Mouse (Mus musculus) c-Kit-positive CD71-negative TER-119-negative erythroid progenitor cells, embryonic 14.5 days (primary cell): Measurements from ENCODE around the gene Herc4.
"Not testable (repeated sequence)": the region's sequence is repeated elsewhere in the genome, so short reads cannot be mapped to it uniquely, and the experiment has no call there.

Source experiments
- DNase-seq: peaks from one replicate; pipeline ENCODE4 v3.0.0-alpha.2; 2013; ENCODE audit warnings: low read depth

The Herc4 gene

GRCm38 (mm10) chr10:63248421-63248820 is 4.8 kb downstream of the Herc4 start:
- no peak for DNase-seq

- no peak for DNase-seq
Observed at GRCm38 (mm10) chr10:63258696-63259095, 15.1 kb downstream of the Herc4 start.

DNA sequence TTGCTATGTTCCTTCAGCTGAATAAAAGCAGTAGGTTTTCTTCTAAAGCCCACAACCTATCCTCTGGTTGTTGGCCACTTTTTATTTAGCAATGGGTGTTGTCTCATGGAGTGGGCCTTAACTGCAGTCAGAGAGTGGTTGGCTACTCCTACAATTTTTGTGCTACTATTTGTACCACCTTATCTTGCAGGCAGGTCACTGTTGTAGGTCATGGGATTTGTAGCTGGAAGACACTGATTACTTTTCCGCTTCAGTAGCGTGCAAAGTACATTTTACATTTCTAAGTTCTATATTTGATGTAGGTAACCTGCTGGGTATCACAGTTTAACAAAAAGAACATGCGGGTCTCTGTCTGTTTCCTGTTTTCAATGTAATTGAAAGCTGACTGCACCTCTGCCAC is 15.7 kb downstream of the Herc4 start:
- DNase-seq: no peak

DNA sequence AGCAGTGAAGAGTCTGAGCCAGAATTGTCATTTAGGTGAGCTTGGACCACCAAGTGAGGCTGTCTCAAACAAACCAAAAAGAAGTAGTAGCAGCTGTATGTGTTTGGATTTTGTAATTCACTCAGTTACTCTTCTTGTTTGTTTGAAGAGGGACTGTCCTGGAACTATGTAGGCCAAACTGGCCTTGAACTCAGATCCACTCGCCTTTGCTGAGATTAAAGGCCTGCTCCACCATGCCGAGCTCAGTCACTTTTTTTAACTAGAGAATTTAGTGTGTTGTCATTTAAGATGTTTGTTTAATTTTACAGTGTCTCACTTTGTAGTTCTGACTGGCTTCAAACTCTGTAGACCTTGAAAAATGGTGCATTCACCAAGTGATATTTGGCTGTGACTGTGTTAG is 24.3 kb downstream of the Herc4 start:
- DNase-seq: no peak

DNA sequence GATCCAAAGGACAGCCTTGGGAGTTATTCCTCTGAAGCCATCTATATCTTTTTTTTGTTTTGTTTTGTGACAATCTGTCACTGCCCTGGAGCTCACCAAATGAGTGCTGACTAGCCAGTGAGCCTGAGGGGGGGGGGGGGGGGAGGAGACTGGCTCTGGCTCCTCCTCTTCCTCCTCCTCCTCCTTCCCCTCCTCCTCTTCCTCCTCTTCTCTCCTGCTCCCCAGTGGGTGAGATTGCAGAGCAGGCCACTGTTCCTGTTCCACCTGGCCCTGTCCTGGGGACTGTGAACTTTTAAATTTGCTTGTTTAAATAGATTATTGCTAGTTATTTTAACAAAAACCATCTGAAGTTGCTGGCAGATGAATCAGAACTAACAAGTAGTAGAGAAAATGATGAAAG is 28.8 kb downstream of the Herc4 start:
- DNase-seq: no peak

DNA sequence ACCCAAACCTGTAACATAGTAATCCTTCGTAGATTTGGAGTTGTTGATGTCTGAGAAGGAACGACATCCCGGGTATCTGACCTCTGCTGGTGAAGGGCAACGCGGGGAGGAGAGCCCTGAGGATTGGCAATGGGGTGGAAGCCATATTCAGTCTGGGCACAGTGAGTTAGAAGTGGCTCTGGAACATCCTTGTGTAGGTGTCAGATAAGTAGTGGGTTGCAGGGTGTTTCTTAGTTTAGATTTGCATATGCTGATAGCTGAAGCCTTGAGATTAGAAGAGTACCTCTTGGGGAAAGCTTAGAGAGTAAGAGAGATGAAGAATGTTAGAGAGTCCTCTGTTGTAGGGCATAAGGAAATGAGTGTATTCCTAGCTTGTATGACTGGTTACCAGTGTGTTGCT is 29.3 kb downstream of the Herc4 start:
- DNase-seq: no peak

DNA sequence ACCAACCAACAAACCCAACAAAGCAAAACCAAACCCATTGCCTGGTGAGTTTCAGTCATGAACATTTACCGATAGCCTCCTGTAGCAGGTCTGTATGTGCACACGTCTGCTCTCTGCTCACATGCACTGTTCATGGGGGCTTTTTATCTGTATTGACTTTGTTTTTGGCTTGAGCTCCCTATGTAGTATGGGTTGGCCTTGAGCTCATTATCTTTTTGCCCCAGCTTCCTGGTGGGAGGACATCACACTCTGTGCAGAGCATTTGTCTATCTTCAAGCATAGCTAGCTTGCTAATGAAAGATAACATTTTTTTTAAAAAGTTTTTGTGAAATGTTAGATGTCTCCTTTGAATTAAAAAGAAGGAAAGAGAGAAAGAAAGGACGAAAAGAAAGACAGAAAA is 33.4 kb downstream of the Herc4 start:
- DNase-seq: peak; percentile 23

GRCm38 (mm10) chr10:63279851-63280250 is 36.2 kb downstream of the Herc4 start:
- DNase-seq: no peak

DNA sequence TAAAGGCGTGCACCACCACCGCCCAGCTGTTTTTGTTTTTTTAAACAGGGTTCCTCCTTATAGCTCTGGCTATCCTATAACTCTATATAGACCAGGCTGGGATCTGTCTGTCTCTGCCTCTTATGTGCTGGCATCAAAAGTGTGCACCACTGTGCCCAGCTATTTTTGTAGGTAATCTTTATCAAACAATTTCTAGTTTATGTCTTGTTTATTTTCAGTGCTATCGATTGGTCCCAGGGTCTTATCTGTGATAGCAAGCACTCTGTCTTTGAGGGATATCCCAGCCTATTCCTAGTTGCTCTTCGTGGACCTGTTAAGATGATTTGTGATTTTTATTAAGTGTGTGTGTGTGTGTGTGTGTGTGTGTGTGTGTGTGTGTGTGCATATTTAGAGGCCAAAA is 38.8 kb downstream of the Herc4 start:
- DNase-seq: no peak

- no peak for DNase-seq
Observed at GRCm38 (mm10) chr10:63282846-63283245, 39.2 kb downstream of the Herc4 start.

- DNase-seq: no peak
Observed at GRCm38 (mm10) chr10:63302356-63302755, 58.7 kb downstream of the Herc4 start.

- peak; percentile 81 for DNase-seq
Observed at GRCm38 (mm10) chr10:63308582-63309366, 65.2 kb downstream of the Herc4 start.

DNA sequence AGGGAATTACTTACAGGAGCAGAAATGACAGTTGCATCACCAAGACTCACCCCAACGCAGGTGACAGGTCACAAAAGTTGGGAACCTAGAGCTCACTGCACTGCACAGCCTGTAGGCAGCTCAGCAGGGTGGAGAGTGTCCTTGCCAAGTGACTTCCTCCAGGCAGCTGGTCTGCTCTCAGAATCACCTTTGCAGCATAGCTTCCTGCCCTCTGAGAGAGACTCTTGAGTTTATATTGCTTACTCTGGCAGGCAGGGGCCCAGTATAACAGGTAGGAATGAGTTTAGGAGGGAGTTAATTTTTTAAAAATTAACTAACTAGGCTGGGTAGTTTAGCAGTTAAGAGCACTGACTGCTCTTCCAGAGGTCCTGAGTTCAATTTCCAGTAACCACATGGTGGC is 70.1 kb downstream of the Herc4 start:
- no peak for DNase-seq

DNA sequence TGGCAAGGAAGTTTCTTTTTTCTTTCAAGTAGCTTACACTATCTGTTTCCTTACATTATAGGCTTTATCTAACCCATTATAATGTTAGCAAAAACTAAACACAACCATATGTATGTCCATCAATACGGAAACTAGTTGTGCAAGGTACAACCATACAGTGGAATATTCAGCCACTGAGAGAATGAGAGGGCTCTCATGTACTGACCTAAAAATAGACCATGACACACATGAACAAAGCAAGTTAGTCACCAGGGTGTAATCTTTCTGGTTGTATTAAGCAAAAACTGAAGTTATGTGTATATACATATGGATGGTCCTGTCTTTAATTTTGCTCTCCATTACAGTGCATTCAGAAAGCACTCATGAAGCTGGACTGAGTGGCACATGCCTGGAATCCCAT is 83.5 kb downstream of the Herc4 start:
- DNase-seq: no peak

DNA sequence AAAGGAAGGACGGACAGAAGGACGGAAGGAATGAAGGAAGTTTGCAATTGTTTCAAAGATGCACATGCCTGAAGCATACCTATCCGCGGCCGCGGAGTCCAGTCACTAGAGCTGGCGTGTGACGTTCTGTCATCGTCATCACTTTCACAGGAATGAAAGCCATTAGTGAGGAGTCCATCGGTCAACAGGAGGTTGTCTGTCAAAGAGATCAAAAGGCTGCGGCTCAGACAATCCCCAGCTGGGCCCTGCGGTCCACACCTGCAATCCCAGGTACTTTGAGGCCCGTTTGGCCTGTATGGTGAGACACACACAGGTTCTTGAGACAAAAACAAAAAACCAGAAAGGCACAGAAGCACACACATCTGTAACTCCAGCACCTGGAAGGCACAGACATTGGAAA is 93.3 kb downstream of the Herc4 start:
- no peak for DNase-seq

- DNase-seq: no peak
Observed at GRCm38 (mm10) chr10:63337326-63337725, 93.7 kb downstream of the Herc4 start.

GRCm38 (mm10) chr10:63337951-63338836 is 94.6 kb downstream of the Herc4 start:
- DNase-seq: no peak

- DNase-seq: peak; percentile 72
Observed at GRCm38 (mm10) chr10:63338914-63339643, 95.5 kb downstream of the Herc4 start.

DNA sequence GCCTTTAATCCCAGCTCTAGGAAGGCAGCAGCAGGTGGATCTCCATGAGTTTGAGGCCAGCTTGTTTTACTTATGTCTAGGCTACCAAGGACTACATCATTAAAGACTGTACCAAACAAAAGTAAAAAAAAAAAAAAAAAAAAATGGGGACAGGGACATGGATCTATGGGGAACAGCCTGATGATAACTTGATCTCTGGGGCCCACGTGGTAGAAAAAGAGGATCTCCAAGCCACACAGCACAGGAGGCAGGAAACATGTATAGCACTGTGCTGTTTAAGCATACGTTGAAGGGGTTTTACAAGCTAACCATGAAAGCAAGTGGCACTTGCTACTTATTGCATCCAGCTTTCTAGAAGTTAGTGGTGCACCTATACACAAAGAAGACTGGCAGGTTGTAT is 97.7 kb downstream of the Herc4 start:
- no peak for DNase-seq

- DNase-seq: no peak
Observed at GRCm38 (mm10) chr10:63344751-63345150, 101.1 kb downstream of the Herc4 start.

DNA sequence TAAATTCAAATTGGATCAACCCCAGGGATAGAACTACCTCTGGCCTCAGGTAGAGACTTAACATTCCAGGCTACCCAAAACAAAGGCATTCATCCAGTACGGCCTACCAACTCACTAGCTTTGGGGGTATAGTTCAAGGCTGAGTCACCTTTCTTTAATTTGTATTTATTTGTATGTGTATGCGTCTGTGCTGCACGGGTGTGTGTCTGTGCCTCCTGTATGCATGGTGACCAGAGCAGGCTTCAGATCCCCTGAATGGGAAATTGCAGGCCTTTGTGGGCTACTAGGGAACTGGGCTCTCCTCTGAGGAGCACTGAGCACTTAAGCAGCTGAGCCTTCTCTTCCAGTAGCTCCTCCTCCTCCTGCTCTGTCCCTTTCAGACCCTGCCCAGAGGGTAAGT is 104.7 kb downstream of the Herc4 start:
- DNase-seq: no peak

DNA sequence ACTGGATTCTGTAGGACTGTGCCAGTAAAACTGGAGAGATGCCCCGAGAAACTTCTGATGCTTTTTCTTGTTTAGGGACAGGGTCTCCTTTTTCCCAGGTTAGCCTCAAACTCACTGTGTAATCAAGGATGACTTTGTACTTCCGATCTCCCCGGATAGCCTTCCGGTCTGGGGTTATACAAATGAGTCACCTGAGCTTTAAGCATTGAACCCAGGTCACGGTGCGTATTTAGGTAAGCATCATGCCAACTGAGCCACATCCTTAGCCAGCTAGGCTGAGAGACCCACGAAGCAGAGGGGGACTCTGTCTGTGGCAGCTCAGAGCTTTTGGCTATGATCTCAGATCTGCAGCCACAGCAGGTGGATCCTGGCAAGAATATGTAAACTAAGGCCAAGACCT is 107.1 kb downstream of the Herc4 start:
- DNase-seq: no peak

GRCm38 (mm10) chr10:63351099-63351498 is 107.5 kb downstream of the Herc4 start:
- DNase-seq: not testable (repeated sequence)
